Mouse (Mus musculus) left cerebral cortex, adult 2 months (tissue): ENCODE results near the gene Ep300. TPM values are rescaled to one million over a fixed set of nuclear protein-coding genes. Genes with fewer than 3 reads are reported as not detected.

ENCODE experiments used
- DNase-seq, 2 experiments: peaks; one replicate each; pipeline ENCODE4 v3.0.0; 2021 to 2022; ENCODE audit warnings: low spot score in 2 of 2, mixed read lengths in 1 of 2; ENCODE audit errors: extremely low spot score in 1 of 2
- H3K27ac ChIP-seq: fragments of 200-600 bp; 2 replicates; pipeline ENCODE4 v1.8.1; 2022
- H3K4me3 ChIP-seq: fragments of 200-600 bp; 2 replicates; pipeline ENCODE4 v1.8.1; 2022
- CTCF ChIP-seq: fragments of 200-600 bp; IDR thresholded peaks from 2 replicates; pipeline ENCODE4 v1.8.1; 2022; ENCODE audit warnings: antibody characterized with exemption, mild to moderate bottlenecking, moderate library complexity
- intact Hi-C: fragments of 180-260 bp; cut with DNase I; formaldehyde crosslinking; loops from one replicate; pipeline ENCODE4 v1.15.1; 2025
- total RNA-seq, 2 experiments: library from RNA; stranded (reverse); gene quantifications; 2 replicates each; pipeline ENCODE4 v1.2.3; 2021

Ep300 gene
- total RNA-seq, 2 experiments from 2014 or later, result 76.0 to 77.3 TPM

DNA sequence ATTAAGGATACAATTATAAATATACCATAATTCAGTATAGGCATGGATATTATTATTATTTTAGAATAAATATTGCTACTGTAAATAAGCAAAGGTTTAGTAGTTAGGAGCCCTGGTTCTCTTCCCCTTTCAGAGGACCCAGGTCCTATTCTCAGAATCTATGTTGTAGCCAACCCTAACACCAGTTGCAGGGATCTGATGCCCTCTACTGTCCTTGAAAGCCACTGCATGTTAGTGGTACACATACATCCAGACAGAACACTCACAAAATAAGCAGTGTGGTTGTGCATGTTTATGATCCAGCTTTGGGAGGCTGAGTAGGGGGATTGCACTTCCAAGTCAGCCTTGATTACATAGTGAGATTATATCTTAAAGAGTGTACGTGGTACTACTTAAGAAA, 21.5 kb downstream of the Ep300 start:
- peak; percentile 49 for TF ChIP-seq CTCF
- intact Hi-C loops, result loop anchor here (5.0 kb wide), 1 partner anchor 139 kb away; the partner anchor contains the start of gene Rbx1
- no peak overlapping the region for H3K4me3 ChIP-seq
- no peak for DNase-seq
- no peak overlapping the region for H3K27ac ChIP-seq

DNA sequence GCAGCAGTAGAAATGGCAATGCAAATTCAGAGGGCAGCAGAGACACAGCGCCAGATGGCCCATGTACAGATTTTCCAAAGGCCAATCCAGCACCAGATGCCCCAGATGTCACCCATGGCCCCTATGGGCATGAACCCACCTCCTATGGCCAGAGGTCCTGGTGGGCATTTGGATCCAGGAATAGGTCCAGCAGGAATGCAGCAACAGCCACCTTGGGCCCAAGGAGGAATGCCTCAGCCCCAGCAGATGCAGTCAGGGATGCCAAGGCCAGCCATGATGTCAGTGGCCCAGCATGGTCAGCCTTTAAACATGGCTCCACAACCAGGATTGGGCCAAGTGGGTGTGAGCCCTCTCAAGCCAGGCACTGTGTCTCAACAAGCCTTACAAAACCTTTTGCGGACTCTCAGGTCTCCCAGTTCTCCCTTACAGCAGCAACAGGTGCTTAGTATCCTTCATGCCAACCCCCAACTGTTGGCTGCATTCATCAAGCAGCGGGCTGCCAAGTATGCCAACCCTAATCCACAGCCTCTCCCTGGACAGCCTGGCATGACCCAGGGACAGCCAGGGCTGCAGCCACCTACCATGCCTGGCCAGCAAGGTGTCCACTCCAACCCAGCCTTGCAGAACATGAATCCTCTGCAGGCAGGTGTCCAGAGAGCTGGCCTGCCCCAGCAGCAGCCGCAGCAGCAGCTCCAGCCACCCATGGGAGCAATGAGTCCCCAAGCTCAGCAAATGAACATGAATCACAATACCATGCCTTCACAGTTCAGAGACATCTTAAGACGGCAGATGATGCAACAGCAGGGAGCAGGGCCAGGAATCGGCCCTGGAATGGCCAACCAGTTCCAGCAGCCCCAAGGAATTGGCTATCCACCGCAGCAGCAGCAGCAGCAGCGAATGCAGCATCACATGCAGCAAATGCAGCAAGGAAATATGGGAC, 64.6 kb downstream of the Ep300 start:
- DNase-seq, result no peak
- intact Hi-C loops, result loop anchor here (5.0 kb wide), 2 partner anchors 37 to 282 kb away; no protein-coding TSS in a partner anchor
- Histone ChIP-seq H3K27ac (no peak overlapping the region), H3K4me3 (no peak overlapping the region)
- no peak for TF ChIP-seq CTCF

DNA sequence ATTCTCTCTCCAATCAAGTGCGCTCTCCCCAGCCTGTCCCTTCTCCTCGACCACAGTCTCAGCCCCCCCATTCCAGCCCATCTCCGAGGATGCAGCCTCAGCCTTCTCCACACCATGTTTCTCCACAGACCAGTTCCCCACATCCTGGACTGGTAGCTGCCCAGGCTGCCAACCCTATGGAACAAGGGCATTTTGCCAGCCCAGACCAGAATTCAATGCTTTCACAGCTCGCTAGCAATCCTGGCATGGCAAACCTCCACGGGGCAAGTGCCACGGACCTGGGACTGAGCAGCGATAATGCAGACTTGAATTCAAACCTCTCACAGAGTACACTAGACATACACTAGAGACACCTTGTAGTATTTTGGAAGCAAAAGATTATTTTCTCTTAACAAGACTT, 65.5 kb downstream of the Ep300 start:
- no peak for TF ChIP-seq CTCF
- DNase-seq, result no peak
- no peak overlapping the region for H3K27ac ChIP-seq
- intact Hi-C loops, result no loop called here
- H3K4me3 ChIP-seq, result no peak overlapping the region

DNA sequence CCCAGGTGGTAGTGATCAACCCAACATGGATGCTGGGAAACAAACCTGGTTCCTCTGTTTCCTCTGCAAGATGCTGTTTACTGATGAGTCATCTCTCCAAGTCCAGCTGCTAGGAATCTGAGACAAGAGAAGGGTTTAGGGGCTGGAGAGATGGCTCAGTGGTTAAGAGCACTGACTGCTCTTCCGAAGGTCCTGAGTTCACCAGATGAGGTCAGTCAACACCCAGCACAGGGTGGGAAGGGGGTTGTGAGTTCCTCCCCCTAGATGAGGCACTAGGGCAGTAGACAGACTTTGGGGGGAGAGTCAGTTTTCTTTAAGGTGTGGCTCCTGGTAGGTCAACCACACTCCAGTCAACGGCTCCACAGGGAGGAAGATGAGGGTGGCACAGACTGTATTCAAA, 76.5 kb downstream of the Ep300 start:
- intact Hi-C loops, result no loop called here
- no peak for DNase-seq
- no peak for TF ChIP-seq CTCF
- no peak overlapping the region for H3K4me3 ChIP-seq
- H3K27ac ChIP-seq, result no peak overlapping the region

DNA sequence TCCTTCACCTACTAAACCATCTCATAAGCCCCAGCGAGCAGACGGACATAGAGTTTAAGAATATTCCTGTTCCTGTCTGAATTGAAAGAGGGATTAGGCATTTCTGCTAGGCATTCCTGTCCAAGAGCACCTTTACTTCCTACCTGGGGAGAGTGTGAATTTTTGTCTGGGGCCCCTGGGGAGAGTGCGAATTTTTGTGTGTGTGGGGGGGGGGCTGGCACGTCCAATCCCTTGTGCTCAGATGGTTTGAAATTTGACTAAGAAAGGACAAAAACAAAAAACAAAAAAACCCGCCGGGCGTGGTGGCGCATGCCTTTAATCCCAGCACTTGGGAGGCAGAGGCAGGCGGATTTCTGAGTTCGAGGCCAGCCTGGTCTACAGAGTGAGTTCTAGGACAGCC, 78.1 kb downstream of the Ep300 start:
- H3K27ac ChIP-seq, result no peak overlapping the region
- no peak for DNase-seq
- intact Hi-C loops, result no loop called here
- peak overlapping the region; percentile 98 for H3K4me3 ChIP-seq
- no peak for TF ChIP-seq CTCF

DNA sequence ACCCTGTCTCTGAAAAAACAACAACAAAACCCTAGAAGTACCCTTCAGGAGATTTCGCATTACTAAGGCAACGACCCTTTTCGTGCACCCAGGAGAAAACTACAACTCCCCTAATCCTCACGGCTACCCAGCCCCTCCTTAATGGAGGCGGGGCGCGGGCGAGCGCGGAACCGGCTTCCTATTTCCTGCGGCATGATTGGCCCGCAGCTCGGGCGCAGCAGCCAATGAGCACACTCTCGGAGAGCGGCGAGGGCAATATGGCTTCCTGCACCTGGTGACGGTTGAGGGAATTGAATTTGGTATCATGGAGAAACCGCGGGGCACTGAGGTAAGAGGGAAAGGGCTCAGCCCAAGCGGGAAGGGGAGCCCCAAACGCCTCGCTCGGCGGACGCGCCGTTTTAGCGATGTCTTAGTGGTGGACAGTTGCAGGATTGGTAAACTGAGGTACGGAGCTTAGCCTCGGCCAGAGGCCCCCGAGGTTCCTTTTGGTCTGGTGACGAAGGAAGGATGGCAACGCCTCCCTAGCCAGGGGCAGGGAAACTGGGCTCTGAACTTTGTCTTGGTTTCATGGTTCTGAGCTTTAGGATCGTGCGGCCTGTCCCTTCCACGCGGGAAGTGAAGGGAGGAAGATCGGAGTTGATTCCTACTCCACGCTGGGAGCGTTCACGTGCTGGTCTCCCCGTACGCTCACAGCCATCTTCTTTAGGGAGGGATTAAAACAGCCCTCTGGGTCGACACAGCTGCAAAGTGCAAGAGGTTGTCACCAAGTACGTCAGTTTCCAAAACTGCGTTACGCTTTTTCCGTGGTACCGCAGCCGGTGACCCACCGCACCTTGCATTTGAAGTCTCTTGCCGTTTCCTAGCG, 78.8 kb downstream of the Ep300 start, which contains the start of gene L3mbtl2:
Gene L3mbtl2 (plus strand): TSS at position 193 of the 865 bp plus-strand sequence.
- intact Hi-C loops, result no loop called here
- DNase-seq, result peak; percentile 90 to 92
- Histone ChIP-seq H3K4me3 (peak within 1 kb of the TSS; percentile 98), H3K27ac (peak within 1 kb of the TSS; percentile 54)
- peak; percentile 36 for TF ChIP-seq CTCF

DNA sequence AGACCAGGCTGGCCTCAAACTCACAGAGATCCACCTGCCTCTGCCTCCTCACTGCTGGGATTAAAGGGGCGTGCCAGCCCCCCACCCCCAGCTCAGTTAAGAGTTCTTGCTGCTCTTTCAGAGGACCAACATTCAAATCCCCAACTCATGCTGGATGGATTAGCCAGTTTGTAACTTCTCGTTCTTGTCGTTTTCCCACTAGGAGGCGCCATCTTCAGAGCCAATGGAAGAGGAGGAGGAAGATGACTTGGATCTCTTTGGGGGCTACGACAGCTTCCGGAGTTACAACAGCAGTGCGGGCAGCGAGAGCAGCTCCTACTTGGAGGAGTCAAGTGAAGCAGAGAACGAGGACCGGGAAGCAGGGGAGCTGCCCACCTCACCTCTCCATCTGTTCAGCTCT, 81.8 kb downstream of the Ep300 start:
- no peak overlapping the region for H3K27ac ChIP-seq
- H3K4me3 ChIP-seq, result no peak overlapping the region
- no peak; the same call in 1 of the 2 replicates for TF ChIP-seq CTCF
- DNase-seq, result no peak
- intact Hi-C loops, result no loop called here

DNA sequence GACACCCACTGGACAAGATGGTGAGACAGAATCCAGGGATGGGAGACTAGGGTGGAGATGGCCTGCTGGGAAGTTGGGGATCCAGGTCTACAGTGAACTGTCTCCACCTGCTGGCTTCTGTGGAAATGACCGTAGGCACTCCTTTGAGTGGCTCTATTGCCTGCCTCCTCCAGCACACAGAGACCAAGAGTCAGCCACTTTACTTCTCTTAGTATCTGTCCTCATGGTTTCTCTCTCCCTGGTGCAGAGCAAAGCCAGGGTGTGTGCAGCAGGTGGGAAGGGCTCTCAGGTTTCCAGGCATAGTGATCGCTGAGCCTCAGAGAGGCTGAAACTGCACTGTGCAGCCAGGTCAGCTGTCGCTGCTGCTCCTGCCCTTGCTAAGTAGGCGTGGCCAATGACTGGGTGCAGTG, 85.1 kb downstream of the Ep300 start:
- Histone ChIP-seq H3K27ac (no peak overlapping the region), H3K4me3 (no peak overlapping the region)
- peak; percentile 55 for TF ChIP-seq CTCF
- peak in 1 of 2 experiments; percentile 32 for DNase-seq
- intact Hi-C loops, result no loop called here

DNA sequence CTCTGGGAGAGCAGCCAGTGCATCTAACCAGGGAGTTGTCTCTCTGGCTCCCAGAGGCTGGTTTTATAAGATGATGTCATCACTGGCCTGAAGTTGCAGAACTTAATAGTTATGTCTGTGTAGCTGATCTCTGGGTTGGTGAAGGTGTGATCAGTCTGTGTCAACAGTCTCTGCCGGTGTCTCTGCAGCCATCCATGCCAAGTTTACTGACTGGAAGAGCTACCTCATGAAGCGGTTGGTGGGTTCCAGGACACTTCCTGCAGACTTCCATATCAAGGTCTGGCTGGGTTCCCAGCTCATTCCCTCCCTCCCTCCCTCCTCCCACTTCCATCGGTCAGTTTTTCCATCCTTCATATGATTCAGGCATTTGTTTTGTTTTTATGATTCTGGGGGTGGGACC, 91.5 kb downstream of the Ep300 start:
- intact Hi-C loops, result no loop called here
- no peak for TF ChIP-seq CTCF
- Histone ChIP-seq H3K27ac (no peak overlapping the region), H3K4me3 (no peak overlapping the region)
- DNase-seq, result no peak

DNA sequence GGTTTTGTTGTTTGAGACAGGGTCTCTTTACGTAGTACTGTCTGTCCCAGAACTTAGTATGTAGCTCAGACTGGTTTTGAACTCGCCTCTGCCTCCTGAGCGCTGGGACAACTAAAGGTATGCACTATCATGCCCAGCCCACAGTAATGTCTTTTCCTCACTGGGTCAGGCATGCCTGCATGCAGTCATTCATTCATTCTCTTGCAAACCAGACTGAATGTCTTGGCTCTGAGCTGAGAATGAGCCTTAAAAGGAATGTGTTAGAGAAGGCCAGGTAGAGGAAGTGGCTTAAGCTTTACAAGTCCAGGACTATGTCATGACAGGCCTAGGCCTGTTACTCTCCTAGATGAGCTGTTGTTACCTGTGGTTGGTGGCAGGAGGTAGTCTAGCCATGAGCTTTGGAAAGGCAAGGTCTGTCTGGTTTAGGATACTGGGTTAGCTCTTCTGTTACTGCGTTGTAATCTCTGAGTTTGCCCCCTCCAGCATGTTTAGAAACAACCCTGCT, 95.2 kb downstream of the Ep300 start:
- no peak for TF ChIP-seq CTCF
- intact Hi-C loops, result no loop called here
- H3K4me3 ChIP-seq, result no peak overlapping the region
- H3K27ac ChIP-seq, result no peak overlapping the region
- no peak for DNase-seq

DNA sequence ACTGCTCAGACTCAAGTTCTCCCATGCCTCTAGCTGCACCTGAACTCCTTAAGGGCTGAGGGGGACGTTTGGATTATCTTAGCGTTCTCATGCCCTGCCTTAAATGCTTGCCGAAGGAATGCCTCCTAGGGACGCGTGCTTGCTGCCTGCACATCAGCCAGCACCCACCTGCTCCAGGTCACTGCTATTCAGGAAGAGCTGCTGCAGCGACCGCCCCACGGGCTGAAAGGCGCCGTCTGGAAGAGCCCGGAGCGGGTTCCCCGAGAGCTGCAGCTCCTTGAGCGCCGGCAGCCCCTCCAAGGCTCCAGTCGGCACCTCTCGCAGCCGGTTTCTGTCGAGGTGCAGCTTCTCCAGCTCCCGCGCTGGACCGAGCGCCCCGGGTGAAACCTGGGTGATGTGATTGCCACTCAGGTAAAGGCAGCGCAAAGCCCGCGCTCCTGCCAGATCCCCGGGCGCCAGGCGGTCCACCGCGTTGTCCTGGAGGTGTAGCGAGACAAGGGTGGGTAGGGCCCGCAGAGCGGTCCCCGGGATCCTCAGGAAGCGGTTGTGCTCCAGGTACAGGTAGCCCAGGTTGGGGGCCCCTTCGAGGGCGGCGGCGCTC, 108.3 kb downstream of the Ep300 start:
- Histone ChIP-seq H3K27ac (peak overlapping the region; percentile 28; the same call in 1 of the 2 replicates), H3K4me3 (peak overlapping the region; percentile 55)
- DNase-seq, result peak in 1 of 2 experiments; percentile 19
- TF ChIP-seq CTCF, result no peak
- intact Hi-C loops, result no loop called here
